Mouse (Mus musculus): Measurements from ENCODE around the gene Kmt2b. TPM values are rescaled to one million over a fixed set of nuclear protein-coding genes. Genes with fewer than 3 reads are reported as not detected.

The Kmt2b gene
- polyA plus RNA-seq, 1 experiment from 2014 or later: 12.8 TPM

- ATAC-seq (replicated peaks; ENCODE audit: low FRiP score, low TSS enrichment, low read depth): no peak
These were observed 19.3 kb upstream of the Kmt2b start for GRCm38 (mm10) chr7:30607706-30608309.

GRCm38 (mm10) chr7:30604944-30605343, 16.4 kb upstream of the Kmt2b start:
- DNase-seq (ENCODE audit: low spot score) (no peak), ATAC-seq (replicated peaks; ENCODE audit: low FRiP score, low TSS enrichment, low read depth) (no peak)
- H3K9ac ChIP-seq (ENCODE audit: low read length): no peak overlapping the region
- no peaks in the 10 kb centered on the region for H3K9me3 ChIP-seq (ENCODE audit: control insufficient read depth, low read length)
- H3K27me3 ChIP-seq (replicated peaks; ENCODE audit: control insufficient read depth, insufficient read depth, low read length): no peaks in the 10 kb centered on the region
- no peak overlapping the region for H3K4me2 ChIP-seq (ENCODE audit: low read length)
- no peaks in the 10 kb centered on the region for H3K4me1 ChIP-seq (replicated peaks; ENCODE audit: control insufficient read depth, insufficient read depth, low read length)
- no peak overlapping the region for H3K4me3 ChIP-seq (ENCODE audit: low read depth, low read length)
- 87% methylated on average over 8 of the region's 8 CpGs for WGBS
- H3K27ac ChIP-seq (ENCODE audit: low read depth): no peak overlapping the region
- H3K36me3 ChIP-seq (ENCODE audit: control insufficient read depth, insufficient read depth, low read length): no peaks in the 10 kb centered on the region

More at GRCm38 (mm10) chr7:30607706-30608309, 19.3 kb upstream of the Kmt2b start:
- peak; percentile 72 for DNase-seq (ENCODE audit: low spot score)
- WGBS: 26% methylated on average over 8 of the region's 8 CpGs
- H3K9ac ChIP-seq (ENCODE audit: low read length): no peak overlapping the region
- no peaks in the 10 kb centered on the region for H3K27me3 ChIP-seq (replicated peaks; ENCODE audit: control insufficient read depth, insufficient read depth, low read length)
- no peaks in the 10 kb centered on the region for H3K9me3 ChIP-seq (ENCODE audit: control insufficient read depth, low read length)
- no peaks in the 10 kb centered on the region for H3K4me1 ChIP-seq (replicated peaks; ENCODE audit: control insufficient read depth, insufficient read depth, low read length)
- H3K27ac ChIP-seq (ENCODE audit: low read depth): no peak overlapping the region
- H3K36me3 ChIP-seq (ENCODE audit: control insufficient read depth, insufficient read depth, low read length): no peaks in the 10 kb centered on the region
- H3K4me2 ChIP-seq (ENCODE audit: low read length): no peak overlapping the region
- H3K4me3 ChIP-seq (ENCODE audit: low read depth, low read length): no peak overlapping the region

- Histone ChIP-seq H3K4me1 (replicated peaks; ENCODE audit: control insufficient read depth, insufficient read depth, low read length) (no peaks in the 10 kb centered on the region), H3K9ac (ENCODE audit: low read length) (no peak overlapping the region), H3K36me3 (ENCODE audit: control insufficient read depth, insufficient read depth, low read length) (no peaks in the 10 kb centered on the region), H3K4me3 (ENCODE audit: low read depth, low read length) (no peak overlapping the region), H3K27me3 (replicated peaks; ENCODE audit: control insufficient read depth, insufficient read depth, low read length) (no peaks in the 10 kb centered on the region), H3K4me2 (ENCODE audit: low read length) (no peak overlapping the region), H3K27ac (ENCODE audit: low read depth) (no peak overlapping the region), H3K9me3 (ENCODE audit: control insufficient read depth, low read length) (no peaks in the 10 kb centered on the region)
- DNase-seq (ENCODE audit: low spot score) (no peak), ATAC-seq (replicated peaks; ENCODE audit: low FRiP score, low TSS enrichment, low read depth) (no peak)
- WGBS: 53% methylated on average over 8 of the region's 8 CpGs
These were observed 15.9 kb upstream of the Kmt2b start for GRCm38 (mm10) chr7:30604424-30604823.

GRCm38 (mm10) chr7:30602583-30602982, 14.1 kb upstream of the Kmt2b start:
- H3K4me2 ChIP-seq (ENCODE audit: low read length): no peak overlapping the region
- no peaks in the 10 kb centered on the region for H3K4me1 ChIP-seq (replicated peaks; ENCODE audit: control insufficient read depth, insufficient read depth, low read length)
- no peaks in the 10 kb centered on the region for H3K9me3 ChIP-seq (ENCODE audit: control insufficient read depth, low read length)
- DNase-seq (ENCODE audit: low spot score) (peak; percentile 69), ATAC-seq (replicated peaks; ENCODE audit: low FRiP score, low TSS enrichment, low read depth) (peak; percentile 51; the same call in 1 of the 2 replicates)
- H3K9ac ChIP-seq (ENCODE audit: low read length): no peak overlapping the region
- WGBS: 20% methylated on average over 3 of the region's 3 CpGs
- no peaks in the 10 kb centered on the region for H3K36me3 ChIP-seq (ENCODE audit: control insufficient read depth, insufficient read depth, low read length)
- no peaks in the 10 kb centered on the region for H3K27me3 ChIP-seq (replicated peaks; ENCODE audit: control insufficient read depth, insufficient read depth, low read length)
- no peak overlapping the region for H3K27ac ChIP-seq (ENCODE audit: low read depth)
- no peak overlapping the region for H3K4me3 ChIP-seq (ENCODE audit: low read depth, low read length)

- H3K4me2 ChIP-seq (ENCODE audit: low read length): no peak overlapping the region
- H3K36me3 ChIP-seq (ENCODE audit: control insufficient read depth, insufficient read depth, low read length): no peaks in the 10 kb centered on the region
- H3K9ac ChIP-seq (ENCODE audit: low read length): no peak overlapping the region
- no peak overlapping the region for H3K4me3 ChIP-seq (ENCODE audit: low read depth, low read length)
- DNase-seq (ENCODE audit: low spot score): no peak
- no peak for ATAC-seq (replicated peaks; ENCODE audit: low FRiP score, low TSS enrichment, low read depth)
- H3K9me3 ChIP-seq (ENCODE audit: control insufficient read depth, low read length): no peaks in the 10 kb centered on the region
- WGBS: 65% methylated on average over 7 of the region's 7 CpGs
- no peak overlapping the region for H3K27ac ChIP-seq (ENCODE audit: low read depth)
- no peaks in the 10 kb centered on the region for H3K4me1 ChIP-seq (replicated peaks; ENCODE audit: control insufficient read depth, insufficient read depth, low read length)
- H3K27me3 ChIP-seq (replicated peaks; ENCODE audit: control insufficient read depth, insufficient read depth, low read length): no peaks in the 10 kb centered on the region
These were observed 12.1 kb upstream of the Kmt2b start for GRCm38 (mm10) chr7:30600651-30601050.

- Histone ChIP-seq H3K4me1 (replicated peaks; ENCODE audit: control insufficient read depth, insufficient read depth, low read length) (no peaks in the 10 kb centered on the region), H3K27me3 (replicated peaks; ENCODE audit: control insufficient read depth, insufficient read depth, low read length) (no peaks in the 10 kb centered on the region), H3K4me2 (ENCODE audit: low read length) (no peak overlapping the region), H3K36me3 (ENCODE audit: control insufficient read depth, insufficient read depth, low read length) (no peaks in the 10 kb centered on the region), H3K9me3 (ENCODE audit: control insufficient read depth, low read length) (no peaks in the 10 kb centered on the region), H3K27ac (ENCODE audit: low read depth) (no peak overlapping the region), H3K9ac (ENCODE audit: low read length) (no peak overlapping the region), H3K4me3 (ENCODE audit: low read depth, low read length) (no peak overlapping the region)
- ATAC-seq (replicated peaks; ENCODE audit: low FRiP score, low TSS enrichment, low read depth) (peak; percentile 94), DNase-seq (ENCODE audit: low spot score) (peak; percentile 88)
- 1% methylated on average over 16 of the region's 16 CpGs for WGBS
These were observed 11.4 kb upstream of the Kmt2b start for GRCm38 (mm10) chr7:30599933-30600353.

GRCm38 (mm10) chr7:30598786-30599185, 10.3 kb upstream of the Kmt2b start, which contains the start of gene Zbtb32:
Gene Zbtb32, minus strand, starts transcription at chr7:30598909.
- WGBS: 94% methylated on average over 12 of the region's 12 CpGs
- H3K4me1 ChIP-seq (replicated peaks; ENCODE audit: control insufficient read depth, insufficient read depth, low read length): no peaks in the 10 kb centered on the region
- DNase-seq (ENCODE audit: low spot score) (no peak), ATAC-seq (replicated peaks; ENCODE audit: low FRiP score, low TSS enrichment, low read depth) (no peak)
- H3K4me3 ChIP-seq (ENCODE audit: low read depth, low read length): no peak within 1 kb of the TSS
- H3K27me3 ChIP-seq (replicated peaks; ENCODE audit: control insufficient read depth, insufficient read depth, low read length): no peaks in the 10 kb centered on the region
- H3K36me3 ChIP-seq (ENCODE audit: control insufficient read depth, insufficient read depth, low read length): no peaks in the 10 kb centered on the region
- no peak within 1 kb of the TSS for H3K27ac ChIP-seq (ENCODE audit: low read depth)
- no peak within 1 kb of the TSS for H3K4me2 ChIP-seq (ENCODE audit: low read length)
- no peaks in the 10 kb centered on the region for H3K9me3 ChIP-seq (ENCODE audit: control insufficient read depth, low read length)
- no peak within 1 kb of the TSS for H3K9ac ChIP-seq (ENCODE audit: low read length)

- 73% methylated on average over 5 of the region's 5 CpGs for WGBS
- ATAC-seq (replicated peaks; ENCODE audit: low FRiP score, low TSS enrichment, low read depth): no peak
- H3K27ac ChIP-seq (ENCODE audit: low read depth): no peak overlapping the region
These were observed 8.3 kb upstream of the Kmt2b start for GRCm38 (mm10) chr7:30596811-30597210.

GRCm38 (mm10) chr7:30596093-30596492, 7.6 kb upstream of the Kmt2b start:
- ATAC-seq (replicated peaks; ENCODE audit: low FRiP score, low TSS enrichment, low read depth) (no peak), DNase-seq (ENCODE audit: low spot score) (no peak)
- H3K9me3 ChIP-seq (ENCODE audit: control insufficient read depth, low read length): no peaks in the 10 kb centered on the region
- no peak overlapping the region for H3K4me2 ChIP-seq (ENCODE audit: low read length)
- no peaks in the 10 kb centered on the region for H3K27me3 ChIP-seq (replicated peaks; ENCODE audit: control insufficient read depth, insufficient read depth, low read length)
- WGBS: 77% methylated on average over 5 of the region's 5 CpGs
- no peaks in the 10 kb centered on the region for H3K4me1 ChIP-seq (replicated peaks; ENCODE audit: control insufficient read depth, insufficient read depth, low read length)
- no peak overlapping the region for H3K27ac ChIP-seq (ENCODE audit: low read depth)
- H3K36me3 ChIP-seq (ENCODE audit: control insufficient read depth, insufficient read depth, low read length): no peaks in the 10 kb centered on the region
- H3K4me3 ChIP-seq (ENCODE audit: low read depth, low read length): no peak overlapping the region
- H3K9ac ChIP-seq (ENCODE audit: low read length): no peak overlapping the region

More at GRCm38 (mm10) chr7:30596811-30597210, 8.3 kb upstream of the Kmt2b start:
- Histone ChIP-seq H3K4me2 (ENCODE audit: low read length) (no peak overlapping the region), H3K9me3 (ENCODE audit: control insufficient read depth, low read length) (no peaks in the 10 kb centered on the region), H3K27me3 (replicated peaks; ENCODE audit: control insufficient read depth, insufficient read depth, low read length) (no peaks in the 10 kb centered on the region), H3K4me3 (ENCODE audit: low read depth, low read length) (no peak overlapping the region), H3K4me1 (replicated peaks; ENCODE audit: control insufficient read depth, insufficient read depth, low read length) (no peaks in the 10 kb centered on the region), H3K9ac (ENCODE audit: low read length) (no peak overlapping the region), H3K36me3 (ENCODE audit: control insufficient read depth, insufficient read depth, low read length) (no peaks in the 10 kb centered on the region)
- DNase-seq (ENCODE audit: low spot score): no peak

Measured in intestine, embryonic 14.5 days (tissue).